16 mouse cellular contexts compared by ENCODE assay signal in the genomic region with DNA sequence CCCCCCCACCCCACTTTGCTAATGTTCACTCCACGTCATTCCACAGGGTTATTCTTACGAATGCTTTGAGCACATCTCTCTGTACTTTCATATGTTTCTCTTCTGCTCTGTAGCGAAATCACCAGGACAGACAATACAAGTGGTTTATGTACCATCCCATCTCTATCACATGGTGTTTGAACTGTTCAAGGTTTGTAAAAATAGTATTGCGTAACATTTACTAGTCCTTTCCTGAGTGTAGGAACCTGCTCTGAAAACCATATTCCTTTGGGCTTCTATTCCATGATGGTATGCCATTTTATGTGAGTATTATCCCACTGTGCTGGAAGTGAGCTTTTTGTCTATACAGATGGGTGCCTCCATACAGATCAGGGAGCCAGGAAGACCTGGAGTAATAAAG.
"Had no signal": no experiment of that assay in that cellular context is flagged by ENCODE, and none has a peak within 500 bp of the region (broad histone marks: within the 10 kb centered on the region; RNA-seq: fewer than 3 reads in every experiment).

No protein-coding gene starts in this region.

- H3K27me3 ChIP-seq: neural tube, embryonic 13.5 days; neural tube, embryonic 15.5 days; stomach, embryonic 15.5 days had no signal

- H3K4me3 ChIP-seq: neural tube, embryonic 13.5 days; neural tube, embryonic 15.5 days; stomach, embryonic 15.5 days had no signal

- H3K27ac ChIP-seq: neural tube, embryonic 13.5 days; neural tube, embryonic 15.5 days; stomach, embryonic 15.5 days; stomach, postnatal 0 days had no signal

- H3K9me3 ChIP-seq: neural tube, embryonic 13.5 days; neural tube, embryonic 15.5 days; stomach, embryonic 15.5 days had no signal

- H3K4me1 ChIP-seq: neural tube, embryonic 13.5 days; neural tube, embryonic 15.5 days; stomach, embryonic 15.5 days had no signal

- DNase-seq: retina, postnatal 1 day; right cerebral cortex, adult 18-20 months; right cerebral cortex, postnatal 14 days; right cerebral cortex, postnatal 25 days; right cerebral cortex, postnatal 4 days; spleen, adult 18-20 months; thymus, adult 18-20 months; thymus, adult 2 months; thymus, postnatal 14 days; thymus, postnatal 25 days; thymus, postnatal 36 days; thymus, postnatal 4 days had no signal

- H3K36me3 ChIP-seq: neural tube, embryonic 13.5 days had no signal

- H3K9ac ChIP-seq: neural tube, embryonic 13.5 days; neural tube, embryonic 15.5 days; stomach, embryonic 15.5 days had no signal

- H3K4me2 ChIP-seq: neural tube, embryonic 13.5 days; neural tube, embryonic 15.5 days; stomach, embryonic 15.5 days had no signal
